Mouse (Mus musculus): ENCODE data around the gene Eif4a3. TPM values are rescaled to one million over a fixed set of nuclear protein-coding genes. Genes with fewer than 3 reads are reported as not detected.
"Not testable (repeated sequence)": the region's sequence is repeated elsewhere in the genome, so short reads cannot be mapped to it uniquely, and the experiment has no call there.

Eif4a3 gene
- polyA plus RNA-seq, 1 experiment from 2014 or later = 424 TPM

- DNase-seq (ENCODE audit: low spot score) = no peak
These were observed 502 bp upstream of the Eif4a3 start for GRCm38 (mm10) chr11:119300246-119300935.

GRCm38 (mm10) chr11:119298917-119299316, 972 bp downstream of the Eif4a3 start:
- no peak for DNase-seq (ENCODE audit: low spot score)

- peak; percentile 40 for DNase-seq (ENCODE audit: low spot score)
These were observed 1.9 kb downstream of the Eif4a3 start for GRCm38 (mm10) chr11:119297996-119298395.

- not testable (repeated sequence) for DNase-seq (ENCODE audit: low spot score)
These were observed 7.0 kb downstream of the Eif4a3 start for GRCm38 (mm10) chr11:119292861-119293260.

- DNase-seq (ENCODE audit: low spot score) = no peak
These were observed 12.5 kb downstream of the Eif4a3 start for GRCm38 (mm10) chr11:119287207-119287992.

GRCm38 (mm10) chr11:119285791-119286527, 13.9 kb downstream of the Eif4a3 start:
- no peak for DNase-seq (ENCODE audit: low spot score)

- DNase-seq (ENCODE audit: low spot score) = no peak
These were observed 18.9 kb downstream of the Eif4a3 start for GRCm38 (mm10) chr11:119281030-119281429.

- DNase-seq (ENCODE audit: low spot score) = no peak
These were observed 26.5 kb downstream of the Eif4a3 start for GRCm38 (mm10) chr11:119273186-119273930.

- DNase-seq (ENCODE audit: low spot score) = not testable (repeated sequence)
These were observed 27.4 kb downstream of the Eif4a3 start for GRCm38 (mm10) chr11:119272492-119272891.

GRCm38 (mm10) chr11:119268557-119269195, 31.2 kb downstream of the Eif4a3 start:
- no peak for DNase-seq (ENCODE audit: low spot score)

GRCm38 (mm10) chr11:119267768-119268556, 31.9 kb downstream of the Eif4a3 start, which contains the start of gene Gaa:
Gaa (plus strand) TSS chr11:119267887.
- DNase-seq (ENCODE audit: low spot score) = peak; percentile 96

GRCm38 (mm10) chr11:119267241-119267674, 32.6 kb downstream of the Eif4a3 start:
- no peak for DNase-seq (ENCODE audit: low spot score)

- no peak for DNase-seq (ENCODE audit: low spot score)
These were observed 34.1 kb downstream of the Eif4a3 start for GRCm38 (mm10) chr11:119265811-119266210.

- DNase-seq (ENCODE audit: low spot score) = no peak
These were observed 35.5 kb downstream of the Eif4a3 start for GRCm38 (mm10) chr11:119264413-119264812.

GRCm38 (mm10) chr11:119259977-119260376, 39.9 kb downstream of the Eif4a3 start:
- no peak for DNase-seq (ENCODE audit: low spot score)

- peak; percentile 39 for DNase-seq (ENCODE audit: low spot score)
These were observed 41.1 kb downstream of the Eif4a3 start for GRCm38 (mm10) chr11:119258572-119259322.

- no peak for DNase-seq (ENCODE audit: low spot score)
These were observed 41.7 kb downstream of the Eif4a3 start for GRCm38 (mm10) chr11:119258216-119258571.

- not testable (repeated sequence) for DNase-seq (ENCODE audit: low spot score)
These were observed 43.3 kb downstream of the Eif4a3 start for GRCm38 (mm10) chr11:119256557-119256956.

All from thymus, postnatal 0 days (tissue).